23 mouse cellular contexts compared by ENCODE assay signal in the genomic region with DNA sequence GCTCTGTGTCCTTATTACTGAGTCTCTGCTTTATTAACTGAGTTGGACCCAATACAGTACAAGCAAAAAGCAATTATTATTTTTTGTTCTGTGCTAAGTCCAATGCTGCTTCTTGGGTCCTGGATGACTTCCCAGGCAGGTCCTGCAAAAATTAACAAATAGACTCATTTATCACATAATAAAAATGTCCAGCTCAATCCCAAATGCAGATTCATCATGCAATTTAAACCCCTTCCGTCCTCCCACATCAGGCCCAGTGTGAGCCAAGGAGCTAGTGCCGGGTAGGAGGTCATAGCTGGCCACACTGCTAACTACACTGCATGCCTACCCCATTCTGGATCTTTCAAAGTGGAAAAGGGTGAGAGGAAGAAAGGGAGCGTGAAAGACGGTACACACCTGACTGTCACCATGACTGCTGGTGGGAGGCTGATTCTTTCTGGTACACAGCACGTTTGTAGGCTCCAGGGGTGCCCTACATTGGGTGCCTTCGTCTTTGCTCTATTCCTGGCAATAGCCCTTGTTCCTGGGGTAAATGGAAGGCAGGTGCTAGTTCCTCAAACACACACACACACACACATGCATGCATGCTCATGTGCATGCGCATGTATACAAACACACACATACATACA.
DNase-seq lines count a peak whose midpoint lies in the region; ATAC-seq lines count a peak whose summit lies in the region.
"Had no signal": no experiment of that assay in that cellular context is flagged by ENCODE, and none has a peak within 500 bp of the region (broad histone marks: within the 10 kb centered on the region; RNA-seq: fewer than 3 reads in every experiment).

No protein-coding gene starts in this region.

- no peaks in the 10 kb centered on the region for H3K27me3 ChIP-seq in kidney, embryonic 15.5 days
- no peaks in the 10 kb centered on the region for H3K27me3 ChIP-seq in liver, embryonic 11.5 days (replicated peaks; ENCODE audit: control insufficient read depth, insufficient read depth, low read length)
- H3K27me3 ChIP-seq: CH12.LX; hindbrain, embryonic 15.5 days; Patski had no signal

- H3K4me1 ChIP-seq in kidney, embryonic 15.5 days = peaks cover 13% of the 10 kb centered on the region; the same call in 1 of the 2 replicates
- H3K4me1 ChIP-seq in liver, embryonic 11.5 days (replicated peaks; ENCODE audit: control insufficient read depth, insufficient read depth, low read length) = no peaks in the 10 kb centered on the region
- H3K4me1 ChIP-seq: forebrain, embryonic 10.5 days; hindbrain, embryonic 15.5 days; limb, embryonic 10.5 days had no signal

- no peak overlapping the region for H3K9ac ChIP-seq in kidney, embryonic 15.5 days
- H3K9ac ChIP-seq in liver, embryonic 11.5 days (ENCODE audit: low read depth, low read length) = no peak overlapping the region
- H3K9ac ChIP-seq: hindbrain, embryonic 15.5 days had no signal

- 59% methylated on average over 7 of the region's 7 CpGs for WGBS in kidney, embryonic 15.5 days
- 82% methylated on average over 7 of the region's 7 CpGs for WGBS in liver, embryonic 11.5 days

- no peaks in the 10 kb centered on the region for H3K36me3 ChIP-seq in kidney, embryonic 15.5 days
- H3K36me3 ChIP-seq in liver, embryonic 11.5 days (ENCODE audit: control insufficient read depth, insufficient read depth, low read length) = no peaks in the 10 kb centered on the region
- H3K36me3 ChIP-seq: forebrain, embryonic 10.5 days; G1E; hindbrain, embryonic 15.5 days; limb, embryonic 10.5 days had no signal

- no peak overlapping the region for H3K4me2 ChIP-seq in kidney, embryonic 15.5 days
- no peak overlapping the region for H3K4me2 ChIP-seq in liver, embryonic 11.5 days
- H3K4me2 ChIP-seq: hindbrain, embryonic 15.5 days had no signal

- H3K4me3 ChIP-seq in kidney, embryonic 15.5 days (replicated peaks) = no peak overlapping the region
- H3K4me3 ChIP-seq in liver, embryonic 11.5 days (ENCODE audit: low read depth, low read length) = no peak overlapping the region
- H3K4me3 ChIP-seq: forebrain, embryonic 10.5 days; hindbrain, embryonic 15.5 days; limb, embryonic 10.5 days had no signal

- 0 out of 2 replicates have a peak, but pooled peaks have one; percentile 40 for ATAC-seq in kidney, embryonic 15.5 days (replicated peaks; ENCODE audit: low FRiP score)
- no peak for ATAC-seq in liver, embryonic 11.5 days (replicated peaks; ENCODE audit: low FRiP score)
- ATAC-seq: Patski had no signal

- H3K9me3 ChIP-seq in kidney, embryonic 15.5 days (replicated peaks) = peaks cover 9% of the 10 kb centered on the region; the same call in 1 of the 2 replicates
- H3K9me3 ChIP-seq in liver, embryonic 11.5 days (ENCODE audit: control insufficient read depth, low read length) = no peaks in the 10 kb centered on the region
- H3K9me3 ChIP-seq: forebrain, embryonic 10.5 days; limb, embryonic 10.5 days had no signal

- DNase-seq in kidney, postnatal 25 days = no peak
- peak; percentile 33 for DNase-seq in kidney, postnatal 10 days
- peak; percentile 21 to 43 for DNase-seq in kidney, postnatal 4 days
- DNase-seq in thymus, postnatal 25 days = peak; percentile 54
- DNase-seq in embryo, embryonic 10 days (ENCODE audit: low spot score) = no peak
- no peak for DNase-seq in liver, embryonic 11.5 days (ENCODE audit: low spot score)
- DNase-seq: adrenal gland, postnatal 36 days; B cell, adult 2 months; cerebellum, adult 11 months; cerebellum, adult 9-11 months; gastrocnemius, postnatal 25 days; heart, adult 18-20 months; heart, postnatal 4 days; liver; lung, postnatal 14 days; midbrain, embryonic 14.5 days had no signal

- peak overlapping the region; percentile 62 for H3K27ac ChIP-seq in kidney, embryonic 15.5 days
- H3K27ac ChIP-seq in liver, embryonic 11.5 days (ENCODE audit: low read depth, low read length) = no peak overlapping the region
- H3K27ac ChIP-seq: forebrain, embryonic 10.5 days; hindbrain, embryonic 15.5 days; limb, embryonic 10.5 days had no signal

Comparison
In these comparisons a context has a peak if more than half of its experiments do, and no peak if none do; other contexts are left out.
1. DNase-seq: peak in kidney, postnatal 10 days (single experiment), kidney, postnatal 4 days (2 of 2) and thymus, postnatal 25 days (single experiment); none in kidney, postnatal 25 days (0 of 2), embryo, embryonic 10 days (single experiment) and liver, embryonic 11.5 days (single experiment).